In the genomic region with DNA sequence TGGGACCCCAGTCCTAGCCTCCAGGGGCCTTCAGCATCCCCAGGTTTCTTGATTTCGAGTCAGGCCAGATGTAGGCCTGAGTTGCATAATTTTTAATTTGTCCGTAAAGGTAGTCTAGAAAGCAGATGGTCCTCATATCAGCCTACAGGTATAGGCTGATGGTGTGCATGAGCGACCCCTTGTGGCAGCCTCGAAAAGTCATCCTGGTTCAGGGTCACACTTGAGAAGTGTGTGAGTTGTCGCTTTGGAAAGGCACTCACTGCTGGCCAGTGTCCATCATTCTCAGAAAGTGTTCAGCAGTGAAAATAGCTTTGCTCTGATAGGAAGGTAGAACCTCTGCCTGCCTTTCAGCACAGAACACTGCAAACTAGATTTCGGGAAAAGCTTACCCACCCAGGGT, we compare ENCODE assay signal across 8 mouse cellular contexts. TPM values are rescaled to one million over a fixed set of nuclear protein-coding genes. Genes with fewer than 3 reads are reported as not detected.
DNase-seq lines count a peak whose midpoint lies in the region; ATAC-seq and TF ChIP-seq lines count a peak whose summit lies in the region.

No protein-coding gene starts in this region.

- no peak overlapping the region for H3K4me3 ChIP-seq in forebrain, embryonic 14.5 days (ENCODE audit: low read depth, low read length)
- no peak overlapping the region for H3K4me3 ChIP-seq in forebrain, embryonic 12.5 days (replicated peaks)
- no peak overlapping the region for H3K4me3 ChIP-seq in testis, adult 2 months (ENCODE audit: control insufficient read depth, low read depth, low read length)
- H3K4me3 ChIP-seq in kidney, postnatal 0 days (replicated peaks; ENCODE audit: low read depth, low read length), result no peak overlapping the region
- no peak overlapping the region for H3K4me3 ChIP-seq in lung, postnatal 0 days (ENCODE audit: low read depth, low read length)

- no peak overlapping the region for H3K9ac ChIP-seq in forebrain, embryonic 14.5 days (ENCODE audit: low read length)
- H3K9ac ChIP-seq in forebrain, embryonic 12.5 days, result no peak overlapping the region
- H3K9ac ChIP-seq in kidney, postnatal 0 days (ENCODE audit: low read depth, low read length), result no peak overlapping the region
- no peak overlapping the region for H3K9ac ChIP-seq in lung, postnatal 0 days (replicated peaks; ENCODE audit: low read depth)

- no peaks in the 10 kb centered on the region for H3K36me3 ChIP-seq in forebrain, embryonic 14.5 days (ENCODE audit: control insufficient read depth, insufficient read depth, low read length)
- no peaks in the 10 kb centered on the region for H3K36me3 ChIP-seq in forebrain, embryonic 12.5 days (replicated peaks)
- H3K36me3 ChIP-seq in testis, adult 2 months (ENCODE audit: control insufficient read depth, insufficient read depth, low read length), result no peaks in the 10 kb centered on the region
- no peaks in the 10 kb centered on the region for H3K36me3 ChIP-seq in kidney, postnatal 0 days (ENCODE audit: insufficient read depth, low read length)
- H3K36me3 ChIP-seq in lung, postnatal 0 days (ENCODE audit: insufficient read depth, low read length), result no peaks in the 10 kb centered on the region

- TF ChIP-seq EP300 in lung, postnatal 0 days (IDR thresholded peaks at IDR 0.05), result no peak

- no peaks in the 10 kb centered on the region for H3K27me3 ChIP-seq in forebrain, embryonic 14.5 days (replicated peaks; ENCODE audit: control insufficient read depth, insufficient read depth, low read length)
- no peaks in the 10 kb centered on the region for H3K27me3 ChIP-seq in forebrain, embryonic 12.5 days
- H3K27me3 ChIP-seq in testis, adult 2 months (ENCODE audit: control insufficient read depth, insufficient read depth, low read length), result no peaks in the 10 kb centered on the region
- no peaks in the 10 kb centered on the region for H3K27me3 ChIP-seq in kidney, postnatal 0 days (ENCODE audit: insufficient read depth, low read length)
- H3K27me3 ChIP-seq in lung, postnatal 0 days (replicated peaks; ENCODE audit: insufficient read depth, low read length), result no peaks in the 10 kb centered on the region

- DNase-seq in forebrain, embryonic 14.5 days (ENCODE audit: low spot score), result peak; percentile 44
- DNase-seq in testis, postnatal 14 days (ENCODE audit: low spot score), result no peak
- DNase-seq in embryo, embryonic 10.5 days (ENCODE audit: low spot score), result peak; percentile 64
- peak; percentile 68 for DNase-seq in kidney, postnatal 0 days (ENCODE audit: low spot score)
- peak; percentile 55 for DNase-seq in lung, postnatal 0 days (ENCODE audit: low spot score)
- DNase-seq in testis, postnatal 10 days (ENCODE audit: low spot score), result peak; percentile 73

- WGBS in forebrain, embryonic 14.5 days, result 43% methylated on average over 6 of the region's 6 CpGs
- WGBS in forebrain, embryonic 12.5 days, result 40% methylated on average over 6 of the region's 6 CpGs
- WGBS in kidney, postnatal 0 days, result 39% methylated on average over 6 of the region's 6 CpGs
- WGBS in lung, postnatal 0 days, result 37% methylated on average over 6 of the region's 6 CpGs

- peak; percentile 59; the same call in 1 of the 2 replicates for TF ChIP-seq CTCF in testis, adult 2 months (IDR thresholded peaks at IDR 0.05; ENCODE audit: control insufficient read depth, insufficient read depth, insufficient replicate concordance, low read depth, low read length)
- TF ChIP-seq CTCF in kidney, postnatal 0 days (IDR thresholded peaks at IDR 0.05; ENCODE audit: low read depth), result peak; percentile 78
- peak; percentile 81 for TF ChIP-seq CTCF in lung, postnatal 0 days (IDR thresholded peaks at IDR 0.05)

- 0 out of 2 replicates have a peak, but pooled peaks have one; percentile 40 for ATAC-seq in forebrain, embryonic 14.5 days
- no peak for ATAC-seq in forebrain, embryonic 12.5 days (ENCODE audit: low FRiP score)
- no peak for ATAC-seq in kidney, postnatal 0 days (replicated peaks; ENCODE audit: low FRiP score, low read depth)
- ATAC-seq in lung, postnatal 0 days, result peak; percentile 40; the same call in 1 of the 2 replicates

- H3K9me3 ChIP-seq in forebrain, embryonic 14.5 days (replicated peaks; ENCODE audit: control insufficient read depth, low read length), result no peaks in the 10 kb centered on the region
- no peaks in the 10 kb centered on the region for H3K9me3 ChIP-seq in forebrain, embryonic 12.5 days
- H3K9me3 ChIP-seq in kidney, postnatal 0 days (replicated peaks; ENCODE audit: low read length), result no peaks in the 10 kb centered on the region
- H3K9me3 ChIP-seq in lung, postnatal 0 days (ENCODE audit: low read length), result no peaks in the 10 kb centered on the region

- TF ChIP-seq POLR2A in testis, adult 2 months (IDR thresholded peaks at IDR 0.05; ENCODE audit: control insufficient read depth, low read depth, low read length), result no peak

- no peak overlapping the region for H3K4me2 ChIP-seq in forebrain, embryonic 14.5 days (ENCODE audit: low read length)
- H3K4me2 ChIP-seq in forebrain, embryonic 12.5 days, result no peak overlapping the region
- H3K4me2 ChIP-seq in kidney, postnatal 0 days (ENCODE audit: low read length), result no peak overlapping the region
- H3K4me2 ChIP-seq in lung, postnatal 0 days (replicated peaks; ENCODE audit: low read depth, low read length), result no peak overlapping the region

- H3K4me1 ChIP-seq in forebrain, embryonic 14.5 days (ENCODE audit: control insufficient read depth, insufficient read depth, low read length), result peaks cover 3% of the 10 kb centered on the region; the same call in 1 of the 2 replicates
- H3K4me1 ChIP-seq in forebrain, embryonic 12.5 days, result peaks cover 21% of the 10 kb centered on the region
- no peaks in the 10 kb centered on the region for H3K4me1 ChIP-seq in testis, adult 2 months (ENCODE audit: control insufficient read depth, insufficient read depth, low read length)
- H3K4me1 ChIP-seq in kidney, postnatal 0 days (replicated peaks; ENCODE audit: insufficient read depth, low read length), result no peaks in the 10 kb centered on the region
- no peaks in the 10 kb centered on the region for H3K4me1 ChIP-seq in lung, postnatal 0 days (ENCODE audit: insufficient read depth, low read depth, low read length)

- H3K27ac ChIP-seq in forebrain, embryonic 14.5 days (ENCODE audit: low read depth, low read length), result no peak overlapping the region
- no peak overlapping the region for H3K27ac ChIP-seq in forebrain, embryonic 12.5 days
- no peak overlapping the region for H3K27ac ChIP-seq in testis, adult 2 months (ENCODE audit: control insufficient read depth, insufficient read depth, low read depth, low read length)
- no peak overlapping the region for H3K27ac ChIP-seq in kidney, postnatal 0 days
- H3K27ac ChIP-seq in lung, postnatal 0 days (ENCODE audit: low read length), result no peak overlapping the region

RNA-seq across cellular contexts. Expression of gene Cebpg, which starts 55.5 kb away (rescaled TPM):
- 42.5 and 43.5 TPM in 2 replicates for polyA plus RNA-seq in forebrain, embryonic 14.5 days (2014; fragmentation: Nextera tagmentation; extraction: Ambion mirVana)
- polyA plus RNA-seq in forebrain, embryonic 12.5 days (2016; fragmentation: Nextera tagmentation; extraction: Ambion mirVana), result 63.6 and 68.3 TPM in 2 replicates
- 30.8 and 35.5 TPM in 2 replicates for polyA plus RNA-seq in testis, adult 2 months (2012; rRNA removed)
- polyA plus RNA-seq in kidney, postnatal 0 days (2015; fragmentation: Nextera tagmentation; extraction: Ambion mirVana), result 30.8 and 32.4 TPM in 2 replicates
- polyA plus RNA-seq in lung, postnatal 0 days (2015; fragmentation: Nextera tagmentation; extraction: Ambion mirVana), result 46.7 and 47.4 TPM in 2 replicates

Comparison
In these comparisons a context has a peak if more than half of its experiments do, and no peak if none do; other contexts are left out.
1. ATAC-seq: peak in forebrain, embryonic 14.5 days (single experiment) and lung, postnatal 0 days (single experiment); none in forebrain, embryonic 12.5 days (single experiment) and kidney, postnatal 0 days (single experiment).
2. Peak in every context shown above with its lines, with median percentiles within 50 percentile points of each other: CTCF ChIP-seq.